Mouse (Mus musculus) heart, postnatal 0 days (tissue): ENCODE measurements at regions not wholly inside any gene's neighbourhood (a gene's known extent, or its start where the extent isn't known, plus 50 kb on each side); places are given as distances from the start of the nearest gene placed in this dataset.

ENCODE experiments used
- ATAC-seq: fragments of 200-750 bp; cut with Nextera tagmentation; 2 replicates; pipeline ENCODE4 v1.8.0; 2017; ENCODE audit warnings: low read depth, moderate number of reproducible peaks, moderate library complexity; ENCODE audit not compliant: insufficient read depth
- DNase-seq: peaks from one replicate; pipeline ENCODE4 v3.0.0-alpha.2; 2016; ENCODE audit warnings: low spot score
- H3K27ac ChIP-seq: fragments of 300-500 bp; sonication (generic); 2 replicates; pipeline ENCODE4 v1.5.1; 2014; ENCODE audit warnings: low read depth, mild to moderate bottlenecking
- H3K27me3 ChIP-seq: fragments of 300-500 bp; sonication (generic); 2 replicates; pipeline ENCODE4 v1.6.1; 2014; ENCODE audit warnings: low read length, mixed read lengths; ENCODE audit not compliant: control insufficient read depth, insufficient read depth
- H3K36me3 ChIP-seq: fragments of 300-500 bp; sonication (generic); replicated peaks from 2 replicates; pipeline ENCODE4 v1.6.1; 2014; ENCODE audit warnings: low read length, mixed read lengths; ENCODE audit not compliant: control insufficient read depth, insufficient read depth
- H3K4me1 ChIP-seq: fragments of 300-500 bp; sonication (generic); 2 replicates; pipeline ENCODE4 v1.6.1; 2014; ENCODE audit warnings: antibody characterized with exemption; ENCODE audit not compliant: control insufficient read depth, insufficient read depth
- H3K4me2 ChIP-seq: fragments of 300-500 bp; sonication (generic); 2 replicates; pipeline ENCODE4 v1.6.1; 2014; ENCODE audit warnings: low read depth, mild to moderate bottlenecking, low read length, moderate library complexity
- H3K4me3 ChIP-seq: fragments of 300-500 bp; sonication (generic); 2 replicates; pipeline ENCODE4 v1.5.1; 2014; ENCODE audit warnings: low read depth, low read length
- H3K9ac ChIP-seq: fragments of 300-500 bp; sonication (generic); replicated peaks from 2 replicates; pipeline ENCODE4 v1.6.1; 2014; ENCODE audit warnings: low read depth, low read length, mixed read lengths
- H3K9me3 ChIP-seq: fragments of 300-500 bp; sonication (generic); replicated peaks from 2 replicates; pipeline ENCODE4 v1.6.1; 2016; ENCODE audit warnings: low read length; ENCODE audit not compliant: control insufficient read depth
- CTCF ChIP-seq: IDR thresholded peaks from 2 replicates; pipeline ENCODE4 v1.5.1; 2016; ENCODE audit warnings: antibody characterized with exemption, control low read depth, low read depth
- EP300 ChIP-seq: IDR thresholded peaks from 2 replicates; pipeline ENCODE4 v1.6.1; 2016; ENCODE audit warnings: antibody characterized with exemption, low read depth
- WGBS: fragments of 180-500 bp; shearing (Covaris S2); extraction: QIAGEN DNeasy Blood & Tissue Kit; methylation state at CpG from one replicate; pipeline ENCODE4 v1.1.7; 2014; 5-methylcytosine and 5-hydroxymethylcytosine counted together

GRCm38 (mm10) chr3:120843623-120844022, 327.9 kb downstream of the Rwdd3 start:
- no peaks in the 10 kb centered on the region for H3K27me3 ChIP-seq
- no peaks in the 10 kb centered on the region for H3K36me3 ChIP-seq
- 80% methylated on average over 2 of the region's 2 CpGs for WGBS
- ATAC-seq (no peak), DNase-seq (no peak)
- H3K4me1 ChIP-seq, result no peaks in the 10 kb centered on the region
- no peak overlapping the region for H3K4me2 ChIP-seq
- no peak overlapping the region for H3K9ac ChIP-seq
- TF ChIP-seq CTCF (no peak), EP300 (no peak)
- no peak overlapping the region for H3K4me3 ChIP-seq
- H3K27ac ChIP-seq, result no peak overlapping the region
- no peaks in the 10 kb centered on the region for H3K9me3 ChIP-seq

GRCm38 (mm10) chr3:120823536-120823935, 348.0 kb downstream of the Rwdd3 start:
- Histone ChIP-seq H3K9me3 (no peaks in the 10 kb centered on the region), H3K4me3 (no peak overlapping the region), H3K27ac (no peak overlapping the region), H3K36me3 (no peaks in the 10 kb centered on the region), H3K4me1 (no peaks in the 10 kb centered on the region), H3K4me2 (no peak overlapping the region), H3K27me3 (no peaks in the 10 kb centered on the region), H3K9ac (no peak overlapping the region)
- DNase-seq, result no peak
- TF ChIP-seq EP300 (no peak), CTCF (no peak)
- 93% methylated on average over 19 of the region's 19 CpGs for WGBS
- ATAC-seq, result no peak

- ATAC-seq (no peak), DNase-seq (no peak)
- no peak overlapping the region for H3K27ac ChIP-seq
- WGBS, result 68% methylated on average over 2 of the region's 2 CpGs
- H3K9me3 ChIP-seq, result no peaks in the 10 kb centered on the region
- H3K4me3 ChIP-seq, result no peak overlapping the region
- no peak for TF ChIP-seq CTCF
- no peak for TF ChIP-seq EP300
- no peaks in the 10 kb centered on the region for H3K36me3 ChIP-seq
- H3K4me1 ChIP-seq, result no peaks in the 10 kb centered on the region
- no peak overlapping the region for H3K9ac ChIP-seq
- H3K4me2 ChIP-seq, result no peak overlapping the region
- no peaks in the 10 kb centered on the region for H3K27me3 ChIP-seq
Measured at GRCm38 (mm10) chr3:120811901-120812300, 359.6 kb downstream of the Rwdd3 start.

GRCm38 (mm10) chr3:120810527-120810926, 361.0 kb downstream of the Rwdd3 start:
- no peak overlapping the region for H3K27ac ChIP-seq
- no peak for DNase-seq
- TF ChIP-seq EP300 (no peak), CTCF (no peak)
- H3K4me2 ChIP-seq, result no peak overlapping the region
- no peak overlapping the region for H3K4me3 ChIP-seq
- WGBS, result 59% methylated on average over 5 of the region's 5 CpGs
- H3K27me3 ChIP-seq, result no peaks in the 10 kb centered on the region
- H3K4me1 ChIP-seq, result no peaks in the 10 kb centered on the region
- ATAC-seq, result no peak
- H3K9ac ChIP-seq, result no peak overlapping the region
- H3K9me3 ChIP-seq, result no peaks in the 10 kb centered on the region
- no peaks in the 10 kb centered on the region for H3K36me3 ChIP-seq

GRCm38 (mm10) chr3:120810048-120810447, 361.4 kb downstream of the Rwdd3 start:
- no peak overlapping the region for H3K4me3 ChIP-seq
- no peaks in the 10 kb centered on the region for H3K4me1 ChIP-seq
- H3K9ac ChIP-seq, result no peak overlapping the region
- H3K4me2 ChIP-seq, result no peak overlapping the region
- H3K9me3 ChIP-seq, result no peaks in the 10 kb centered on the region
- ATAC-seq (no peak), DNase-seq (no peak)
- H3K36me3 ChIP-seq, result no peaks in the 10 kb centered on the region
- no peak overlapping the region for H3K27ac ChIP-seq
- 25% methylated on average over 6 of the region's 6 CpGs for WGBS
- TF ChIP-seq EP300, result no peak
- no peak for TF ChIP-seq CTCF
- no peaks in the 10 kb centered on the region for H3K27me3 ChIP-seq

- Histone ChIP-seq H3K4me1 (no peaks in the 10 kb centered on the region), H3K36me3 (no peaks in the 10 kb centered on the region), H3K9me3 (no peaks in the 10 kb centered on the region), H3K27ac (no peak overlapping the region), H3K27me3 (no peaks in the 10 kb centered on the region), H3K9ac (no peak overlapping the region), H3K4me2 (no peak overlapping the region), H3K4me3 (no peak overlapping the region)
- ATAC-seq (no peak), DNase-seq (no peak)
- 26% methylated on average over 9 of the region's 9 CpGs for WGBS
- TF ChIP-seq EP300 (no peak), CTCF (no peak)
Measured at GRCm38 (mm10) chr3:120786659-120787058, 384.8 kb downstream of the Rwdd3 start.
